Mouse (Mus musculus): ENCODE measurements around the gene Crkl.

DNA sequence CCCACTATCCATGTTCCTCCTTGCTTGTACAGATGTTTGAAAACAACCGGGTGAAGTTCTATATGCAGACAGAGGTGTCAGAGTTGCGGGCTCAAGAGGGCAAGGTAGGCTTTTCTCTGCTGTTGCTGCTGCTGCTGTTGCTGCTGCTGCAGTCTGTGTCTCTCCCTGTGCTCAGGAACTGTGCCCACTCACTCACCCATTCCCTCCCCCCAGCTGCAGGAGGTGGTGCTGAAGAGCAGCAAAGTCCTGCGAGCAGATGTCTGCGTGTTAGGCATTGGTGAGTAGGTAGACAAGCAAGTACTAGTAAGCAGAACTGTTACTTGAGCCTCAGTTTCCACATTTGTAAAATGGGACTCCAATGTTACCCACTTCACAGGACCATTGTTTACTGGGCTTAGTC, 50.9 kb downstream of the Crkl start:
- no peak for TF ChIP-seq GATA1 (IDR thresholded peaks at IDR 0.05; ENCODE audit: low read length)
- TF ChIP-seq TAL1 (IDR thresholded peaks at IDR 0.05; ENCODE audit: low read length): no peak
